Mouse (Mus musculus): ENCODE measurements at regions not wholly inside any gene's neighbourhood (a gene's known extent, or its start where the extent isn't known, plus 50 kb on each side); places are given as distances from the start of the nearest gene placed in this dataset.

DNA sequence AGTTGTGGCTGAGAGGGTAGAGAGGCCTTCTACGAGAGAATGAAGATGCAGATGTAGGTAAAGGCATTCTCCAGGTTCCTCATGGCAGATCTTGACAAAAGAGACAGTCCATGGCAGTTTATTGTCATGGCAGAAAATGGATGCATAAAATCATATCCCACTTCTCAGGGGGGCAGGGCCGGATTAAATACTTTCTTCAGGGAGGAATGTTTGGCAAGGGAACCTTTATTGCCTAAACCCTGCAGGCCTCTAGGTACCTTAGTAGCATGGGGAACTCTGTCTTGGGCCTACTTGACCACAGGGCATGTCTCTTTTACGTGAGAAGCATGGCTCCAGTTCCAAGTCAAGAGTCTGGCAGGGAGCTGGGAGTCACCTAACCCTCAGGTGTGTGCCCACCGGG, 74.4 kb upstream of the Eef1e1 start:
- H3K27ac ChIP-seq, result no peak overlapping the region
- no peak overlapping the region for H3K4me3 ChIP-seq (replicated peaks; ENCODE audit: low read length)
- ATAC-seq (ENCODE audit: low FRiP score) (no peak), DNase-seq (ENCODE audit: low spot score) (no peak)
- H3K9me3 ChIP-seq (ENCODE audit: control insufficient read depth, low read length), result no peaks in the 10 kb centered on the region
- no peaks in the 10 kb centered on the region for H3K36me3 ChIP-seq (replicated peaks; ENCODE audit: control insufficient read depth, insufficient read depth)
- no peaks in the 10 kb centered on the region for H3K4me1 ChIP-seq (replicated peaks; ENCODE audit: control insufficient read depth, insufficient read depth, low read length)
- H3K4me2 ChIP-seq (replicated peaks), result no peak overlapping the region
- no peaks in the 10 kb centered on the region for H3K27me3 ChIP-seq (ENCODE audit: control insufficient read depth, insufficient read depth, low read length)
- no peak overlapping the region for H3K9ac ChIP-seq
- WGBS, result 86% methylated on average over 4 of the region's 4 CpGs

- WGBS, result 90% methylated on average over 4 of the region's 4 CpGs
- Histone ChIP-seq H3K27ac (no peak overlapping the region), H3K9ac (no peak overlapping the region), H3K4me3 (replicated peaks; ENCODE audit: low read length) (no peak overlapping the region), H3K4me2 (replicated peaks) (no peak overlapping the region), H3K4me1 (replicated peaks; ENCODE audit: control insufficient read depth, insufficient read depth, low read length) (no peaks in the 10 kb centered on the region), H3K36me3 (replicated peaks; ENCODE audit: control insufficient read depth, insufficient read depth) (no peaks in the 10 kb centered on the region), H3K9me3 (ENCODE audit: control insufficient read depth, low read length) (no peaks in the 10 kb centered on the region), H3K27me3 (ENCODE audit: control insufficient read depth, insufficient read depth, low read length) (no peaks in the 10 kb centered on the region)
- DNase-seq (ENCODE audit: low spot score), result no peak
- no peak for ATAC-seq (ENCODE audit: low FRiP score)
Observed at GRCm38 (mm10) chr13:38725452-38725851, 66.6 kb upstream of the Eef1e1 start.

GRCm38 (mm10) chr13:38721166-38721565, 62.3 kb upstream of the Eef1e1 start:
- ATAC-seq (ENCODE audit: low FRiP score), result no peak
- WGBS, result 98% methylated on average over 3 of the region's 3 CpGs

GRCm38 (mm10) chr13:38714838-38715237, 56.0 kb upstream of the Eef1e1 start:
- H3K36me3 ChIP-seq (replicated peaks; ENCODE audit: control insufficient read depth, insufficient read depth), result no peaks in the 10 kb centered on the region
- no peak overlapping the region for H3K4me2 ChIP-seq (replicated peaks)
- no peaks in the 10 kb centered on the region for H3K27me3 ChIP-seq (ENCODE audit: control insufficient read depth, insufficient read depth, low read length)
- no peak overlapping the region for H3K4me3 ChIP-seq (replicated peaks; ENCODE audit: low read length)
- no peaks in the 10 kb centered on the region for H3K4me1 ChIP-seq (replicated peaks; ENCODE audit: control insufficient read depth, insufficient read depth, low read length)
- WGBS, result 91% methylated on average over 5 of the region's 5 CpGs
- no peak overlapping the region for H3K27ac ChIP-seq
- H3K9me3 ChIP-seq (ENCODE audit: control insufficient read depth, low read length), result no peaks in the 10 kb centered on the region
- no peak overlapping the region for H3K9ac ChIP-seq
- no peak for ATAC-seq (ENCODE audit: low FRiP score)
- DNase-seq (ENCODE audit: low spot score), result no peak

More at GRCm38 (mm10) chr13:38721166-38721565, 62.3 kb upstream of the Eef1e1 start:
- Histone ChIP-seq H3K27me3 (ENCODE audit: control insufficient read depth, insufficient read depth, low read length) (no peaks in the 10 kb centered on the region), H3K9me3 (ENCODE audit: control insufficient read depth, low read length) (no peaks in the 10 kb centered on the region), H3K9ac (no peak overlapping the region), H3K27ac (no peak overlapping the region), H3K36me3 (replicated peaks; ENCODE audit: control insufficient read depth, insufficient read depth) (no peaks in the 10 kb centered on the region), H3K4me2 (replicated peaks) (no peak overlapping the region), H3K4me1 (replicated peaks; ENCODE audit: control insufficient read depth, insufficient read depth, low read length) (no peaks in the 10 kb centered on the region), H3K4me3 (replicated peaks; ENCODE audit: low read length) (no peak overlapping the region)
- DNase-seq (ENCODE audit: low spot score), result no peak

Measured in hindbrain, embryonic 14.5 days (tissue).